Mouse (Mus musculus): ENCODE results near the gene Dsel. TPM values are rescaled to one million over a fixed set of nuclear protein-coding genes. Genes with fewer than 3 reads are reported as not detected.

Gene Dsel
- 1 to 10 TPM; 7.3 to 9.5 TPM for total RNA-seq (2021)
- long read RNA-seq, experiment 1: 0 reads
- long read RNA-seq, experiment 2, partial matches to known transcripts: 0 of 3 reads
- long read RNA-seq, experiment 2, other reads (novel, unspliced or antisense): 3 of 3 reads

DNA sequence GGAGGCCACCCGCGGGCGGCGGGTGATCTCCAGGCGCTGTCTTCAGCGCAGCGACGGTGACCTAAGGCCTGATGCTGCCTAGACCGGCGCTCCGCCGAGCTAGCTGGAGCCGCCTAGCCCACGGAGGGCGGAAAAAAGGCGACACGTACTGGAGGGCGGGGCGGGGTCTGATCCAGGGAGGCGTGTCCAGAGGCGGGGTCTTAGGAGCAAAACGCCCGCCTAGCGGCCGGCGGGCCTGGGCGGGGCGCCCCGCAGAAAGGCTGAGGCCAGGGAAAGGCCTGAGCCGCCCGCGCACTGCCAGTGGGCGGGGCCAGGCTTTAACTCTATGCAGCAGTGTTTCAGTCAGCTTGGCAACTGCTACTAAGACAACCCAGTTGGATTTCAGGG lies at the start of gene Dsel:
TSS of gene Dsel (minus strand) at position 140 of the 387 bp plus-strand sequence.
- intact Hi-C loops (cut with DNase I): loop anchor here (2.0 kb wide), 1 partner anchor 514 kb away; no protein-coding TSS in a partner anchor
- peak; percentile 94 to 95 for DNase-seq

GRCm38 (mm10) chr1:111911424-111911823 lies 46.7 kb upstream of the Dsel start:
- intact Hi-C loops (cut with DNase I): no loop called here
- DNase-seq: no peak

DNA sequence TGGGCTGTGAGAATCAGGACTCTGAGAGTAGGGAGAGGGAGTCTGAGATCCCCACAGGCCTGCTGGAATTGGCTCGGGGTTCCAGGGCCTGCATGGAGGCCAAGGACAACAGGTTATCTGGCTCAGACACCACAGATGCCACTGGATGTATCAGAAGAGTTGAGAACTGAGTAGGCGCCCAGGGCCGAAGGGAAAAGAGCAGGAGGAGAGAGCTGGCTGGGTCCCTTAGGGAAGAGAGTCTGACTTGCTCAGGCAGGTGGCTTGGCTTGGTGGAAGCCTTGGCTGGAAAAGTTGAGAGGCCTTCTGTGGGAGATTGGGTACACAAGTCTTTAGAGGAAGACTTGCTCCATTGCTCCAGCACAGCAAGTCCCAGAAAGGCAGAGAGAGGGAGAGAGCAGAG lies 18.6 kb upstream of the Dsel start:
- intact Hi-C loops (cut with DNase I): no loop called here
- no peak for DNase-seq

GRCm38 (mm10) chr1:111875784-111876183 lies 11.1 kb upstream of the Dsel start:
- intact Hi-C loops (cut with DNase I): no loop called here
- no peak for DNase-seq

- no peak for DNase-seq
- intact Hi-C loops (cut with DNase I): no loop called here
Measured at GRCm38 (mm10) chr1:111873196-111873595, 8.5 kb upstream of the Dsel start.

DNA sequence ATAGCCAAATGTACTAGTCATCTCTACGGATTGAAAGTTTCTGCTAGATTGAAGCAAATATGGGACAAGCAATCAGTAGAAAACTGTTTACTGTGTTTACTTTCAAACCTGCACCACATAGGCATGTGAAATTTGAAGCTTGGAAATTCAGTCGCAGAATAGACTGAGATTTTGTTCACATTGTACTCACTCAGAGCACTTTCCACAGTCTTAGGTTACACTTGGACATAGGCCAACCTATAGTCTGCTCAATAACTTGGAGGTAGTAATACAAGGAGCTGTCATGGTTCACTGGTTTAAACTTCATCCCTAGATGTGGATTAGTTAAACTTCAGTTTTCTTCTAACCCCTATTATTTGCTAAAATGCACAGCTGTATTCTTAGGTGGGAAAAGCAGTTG lies 749 bp upstream of the Dsel start:
- intact Hi-C loops (cut with DNase I): loop anchor here (2.0 kb wide), 1 partner anchor 513 kb away; no protein-coding TSS in a partner anchor
- no peak for DNase-seq

DNA sequence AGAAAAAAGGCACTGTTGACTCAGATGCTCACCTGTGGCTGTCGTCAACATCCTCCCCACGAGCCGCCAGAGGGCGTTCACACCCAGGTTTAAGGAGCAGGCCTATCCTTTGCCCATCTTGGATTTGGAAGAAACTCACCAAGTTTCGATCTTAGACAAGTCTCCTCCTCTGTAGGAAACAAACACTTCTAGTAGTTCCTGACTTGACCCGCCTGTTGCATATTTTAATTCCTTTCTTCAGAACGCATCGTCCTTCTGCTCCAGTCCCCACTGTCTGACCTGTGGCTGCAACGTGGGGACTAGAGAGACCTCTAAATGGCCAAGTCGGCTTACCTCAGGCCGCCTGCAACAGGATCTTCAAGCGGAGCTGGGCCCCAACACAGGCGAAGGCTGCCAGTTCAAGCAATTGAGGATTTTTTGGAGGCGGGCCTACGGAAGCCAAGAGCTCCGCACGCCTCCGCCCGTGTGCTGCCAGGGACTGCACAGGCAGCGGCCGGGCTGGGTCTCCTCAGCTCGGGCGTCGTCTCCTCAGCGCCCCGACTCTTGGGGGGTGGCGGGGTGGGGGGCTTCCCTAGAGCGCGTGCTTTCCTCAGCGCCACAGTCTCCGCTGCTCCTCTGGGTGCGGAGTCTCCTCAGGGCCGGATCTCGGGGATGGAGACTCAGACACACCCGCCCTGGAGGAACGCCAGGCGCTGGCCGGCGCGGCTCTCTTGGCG lies 497 bp downstream of the Dsel start:
- peak; percentile 66 to 71 for DNase-seq
- intact Hi-C loops (cut with DNase I): loop anchor here (2.0 kb wide), 1 partner anchor 515 kb away; no protein-coding TSS in a partner anchor

DNA sequence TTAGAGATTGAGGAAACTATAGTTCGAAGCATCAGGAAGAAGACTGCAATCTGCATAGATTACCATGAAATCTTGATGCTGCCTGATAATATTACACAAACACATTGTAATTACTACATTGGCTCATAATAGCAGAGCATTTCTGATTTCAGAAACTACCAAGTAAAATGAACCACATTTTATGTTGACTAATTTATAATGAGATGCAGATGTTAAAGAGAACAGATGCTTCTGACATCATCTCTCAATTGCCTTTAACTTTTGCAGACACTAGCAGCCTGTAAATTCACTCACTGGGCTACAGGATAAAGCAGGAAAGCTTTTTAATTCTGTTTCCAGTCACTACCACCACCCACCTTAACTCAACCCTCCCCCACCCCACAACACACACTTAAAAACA lies 6.9 kb downstream of the Dsel start:
- no peak for DNase-seq
- intact Hi-C loops (cut with DNase I): no loop called here

GRCm38 (mm10) chr1:111852439-111852838 lies 12.3 kb downstream of the Dsel start:
- intact Hi-C loops (cut with DNase I): no loop called here
- no peak for DNase-seq

DNA sequence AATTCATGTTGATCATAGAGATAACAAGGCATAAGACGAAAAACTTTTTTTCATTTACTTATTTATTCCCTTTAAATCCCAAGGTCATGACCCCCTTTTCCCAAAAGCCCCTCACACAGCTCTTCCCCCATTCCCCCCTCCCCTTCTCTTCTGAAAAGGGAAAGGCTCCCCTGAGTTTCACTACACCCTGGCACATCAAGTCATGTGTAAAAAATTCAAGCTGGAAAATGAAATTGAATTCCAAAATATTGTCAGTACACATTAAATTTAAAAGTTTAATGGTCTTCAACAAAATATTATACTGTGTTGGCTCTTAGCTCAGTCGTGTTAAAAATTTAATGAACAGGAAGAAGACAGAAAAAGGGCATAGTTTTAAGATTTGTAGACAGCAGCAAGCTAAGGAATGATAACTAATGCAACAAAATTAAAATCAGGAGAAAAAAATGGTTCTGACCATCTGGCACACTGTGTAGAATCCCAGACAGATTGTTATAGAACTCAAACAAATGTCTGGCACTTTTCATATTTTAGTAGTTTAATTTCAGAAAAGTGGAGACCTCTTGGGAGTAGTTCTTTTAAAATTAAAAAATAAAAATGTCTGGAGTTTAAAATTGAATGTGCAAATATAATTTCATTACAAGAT lies 31.0 kb downstream of the Dsel start:
- DNase-seq: no peak
- intact Hi-C loops (cut with DNase I): no loop called here

All from heart, postnatal 14 days (tissue).